Mouse (Mus musculus): ENCODE data around the gene Etnppl. TPM values are rescaled to one million over a fixed set of nuclear protein-coding genes. Genes with fewer than 3 reads are reported as not detected.

Gene Etnppl
- not detected for polyA plus RNA-seq (2014; fragmentation: Illumina TruSeq; extraction: RNeasy Lipid Tissue Mini Kit (QIAGEN cat#74804))

GRCm38 (mm10) chr3:130617439-130617898 lies at the start of gene Etnppl:
TSS of gene Etnppl (plus strand) at chr3:130617448.

Other genes with a start within 250 kb of the Etnppl start
- 326 TPM for gene Ostc, start 92.0 kb downstream of the Etnppl start, polyA plus RNA-seq (2014; fragmentation: Illumina TruSeq; extraction: RNeasy Lipid Tissue Mini Kit (QIAGEN cat#74804))
- gene Rpl34, start 113.0 kb downstream of the Etnppl start, polyA plus RNA-seq (2014; fragmentation: Illumina TruSeq; extraction: RNeasy Lipid Tissue Mini Kit (QIAGEN cat#74804)): 89.2 TPM